Mouse (Mus musculus) NIH3T3 (cell line): Measurements from ENCODE around the gene Uggt1.

Source experiments
- DNase-seq: peaks from one replicate; pipeline ENCODE4 v3.0.0-alpha.2; 2012; ENCODE audit warnings: low read depth

Gene Uggt1

GRCm38 (mm10) chr1:36244058-36244827, at the start of gene Uggt1:
Gene Uggt1, minus strand, starts transcription at chr1:36244720.
- DNase-seq: peak; percentile 97

- DNase-seq: no peak
These were observed 49.0 kb upstream of the Uggt1 start for GRCm38 (mm10) chr1:36293470-36293869.

- DNase-seq: no peak
These were observed 37.3 kb upstream of the Uggt1 start for GRCm38 (mm10) chr1:36281849-36282248.

GRCm38 (mm10) chr1:36280938-36281337, 36.4 kb upstream of the Uggt1 start:
- DNase-seq: peak; percentile 41

GRCm38 (mm10) chr1:36279202-36279601, 34.7 kb upstream of the Uggt1 start:
- peak; percentile 88 for DNase-seq

GRCm38 (mm10) chr1:36277267-36278060, 32.9 kb upstream of the Uggt1 start:
- DNase-seq: peak; percentile 85

- no peak for DNase-seq
These were observed 31.3 kb upstream of the Uggt1 start for GRCm38 (mm10) chr1:36275635-36276389.

GRCm38 (mm10) chr1:36274455-36274854, 29.9 kb upstream of the Uggt1 start, which contains the start of gene Neurl3:
Gene Neurl3, minus strand, starts transcription at chr1:36274679.
- no peak for DNase-seq

- DNase-seq: no peak
These were observed 28.8 kb upstream of the Uggt1 start for GRCm38 (mm10) chr1:36273288-36273687.

GRCm38 (mm10) chr1:36272546-36272945, 28.0 kb upstream of the Uggt1 start:
- no peak for DNase-seq

GRCm38 (mm10) chr1:36271516-36272230, 27.2 kb upstream of the Uggt1 start:
- no peak for DNase-seq

- DNase-seq: no peak
These were observed 26.1 kb upstream of the Uggt1 start for GRCm38 (mm10) chr1:36270666-36271065.

GRCm38 (mm10) chr1:36269121-36269795, 24.7 kb upstream of the Uggt1 start:
- no peak for DNase-seq

GRCm38 (mm10) chr1:36267595-36267994, 23.1 kb upstream of the Uggt1 start:
- no peak for DNase-seq

- no peak for DNase-seq
These were observed 21.8 kb upstream of the Uggt1 start for GRCm38 (mm10) chr1:36266293-36266692.

GRCm38 (mm10) chr1:36263833-36264488, 19.4 kb upstream of the Uggt1 start:
- DNase-seq: peak; percentile 27

- no peak for DNase-seq
These were observed 17.4 kb upstream of the Uggt1 start for GRCm38 (mm10) chr1:36261708-36262504.

GRCm38 (mm10) chr1:36260418-36260817, 15.9 kb upstream of the Uggt1 start:
- peak; percentile 22 for DNase-seq

GRCm38 (mm10) chr1:36259281-36259680, 14.8 kb upstream of the Uggt1 start:
- DNase-seq: no peak

- DNase-seq: no peak
These were observed 14.1 kb upstream of the Uggt1 start for GRCm38 (mm10) chr1:36258631-36259030.
